Mouse (Mus musculus): Measurements from ENCODE around the gene Calm5. TPM values are rescaled to one million over a fixed set of nuclear protein-coding genes. Genes with fewer than 3 reads are reported as not detected.
"Not testable (repeated sequence)": the region's sequence is repeated elsewhere in the genome, so short reads cannot be mapped to it uniquely, and the experiment has no call there.

Calm5 gene
- total RNA-seq, 1 experiment from 2014 or later, result not detected

- ATAC-seq (replicated peaks; ENCODE audit: low read depth, poor library complexity, severe bottlenecking), result peak; percentile 19; the same call in 1 of the 2 replicates
Measured at GRCm38 (mm10) chr13:3862922-3863580, 9.1 kb downstream of the Calm5 start.

GRCm38 (mm10) chr13:3865648-3866354 lies 11.8 kb downstream of the Calm5 start:
- peak; percentile 17 for ATAC-seq (replicated peaks; ENCODE audit: low read depth, poor library complexity, severe bottlenecking)

- peak; percentile 34 for ATAC-seq (replicated peaks; ENCODE audit: low read depth, poor library complexity, severe bottlenecking)
Measured at GRCm38 (mm10) chr13:3866355-3867052, 12.5 kb downstream of the Calm5 start.

- peak; percentile 57 for ATAC-seq (replicated peaks; ENCODE audit: low read depth, poor library complexity, severe bottlenecking)
Measured at GRCm38 (mm10) chr13:3867158-3867557, 13.2 kb downstream of the Calm5 start.

- no peak for ATAC-seq (replicated peaks; ENCODE audit: low read depth, poor library complexity, severe bottlenecking)
Measured at GRCm38 (mm10) chr13:3869901-3870300, 15.9 kb downstream of the Calm5 start.

GRCm38 (mm10) chr13:3872832-3873231 lies 18.9 kb downstream of the Calm5 start:
- ATAC-seq (replicated peaks; ENCODE audit: low read depth, poor library complexity, severe bottlenecking), result no peak

- ATAC-seq (replicated peaks; ENCODE audit: low read depth, poor library complexity, severe bottlenecking), result no peak
Measured at GRCm38 (mm10) chr13:3876448-3876847, 22.5 kb downstream of the Calm5 start.

GRCm38 (mm10) chr13:3877185-3877584 lies 23.2 kb downstream of the Calm5 start:
- no peak for ATAC-seq (replicated peaks; ENCODE audit: low read depth, poor library complexity, severe bottlenecking)

- ATAC-seq (replicated peaks; ENCODE audit: low read depth, poor library complexity, severe bottlenecking), result no peak
Measured at GRCm38 (mm10) chr13:3877679-3878220, 23.8 kb downstream of the Calm5 start.

GRCm38 (mm10) chr13:3886663-3887062 lies 32.7 kb downstream of the Calm5 start:
- ATAC-seq (replicated peaks; ENCODE audit: low read depth, poor library complexity, severe bottlenecking), result no peak

- ATAC-seq (replicated peaks; ENCODE audit: low read depth, poor library complexity, severe bottlenecking), result no peak
Measured at GRCm38 (mm10) chr13:3889111-3889510, 35.1 kb downstream of the Calm5 start.

- no peak for ATAC-seq (replicated peaks; ENCODE audit: low read depth, poor library complexity, severe bottlenecking)
Measured at GRCm38 (mm10) chr13:3890061-3890460, 36.1 kb downstream of the Calm5 start.

GRCm38 (mm10) chr13:3891479-3892087 lies 37.6 kb downstream of the Calm5 start:
- no peak for ATAC-seq (replicated peaks; ENCODE audit: low read depth, poor library complexity, severe bottlenecking)

GRCm38 (mm10) chr13:3892601-3893000 lies 38.6 kb downstream of the Calm5 start:
- ATAC-seq (replicated peaks; ENCODE audit: low read depth, poor library complexity, severe bottlenecking), result no peak

GRCm38 (mm10) chr13:3893126-3893734 lies 39.3 kb downstream of the Calm5 start:
- ATAC-seq (replicated peaks; ENCODE audit: low read depth, poor library complexity, severe bottlenecking), result peak; percentile 93

- ATAC-seq (replicated peaks; ENCODE audit: low read depth, poor library complexity, severe bottlenecking), result no peak
Measured at GRCm38 (mm10) chr13:3894549-3894948, 40.6 kb downstream of the Calm5 start.

GRCm38 (mm10) chr13:3895397-3895980 lies 41.5 kb downstream of the Calm5 start:
- ATAC-seq (replicated peaks; ENCODE audit: low read depth, poor library complexity, severe bottlenecking), result no peak

- ATAC-seq (replicated peaks; ENCODE audit: low read depth, poor library complexity, severe bottlenecking), result no peak
Measured at GRCm38 (mm10) chr13:3896032-3896431, 42.1 kb downstream of the Calm5 start.

- peak; percentile 61 for ATAC-seq (replicated peaks; ENCODE audit: low read depth, poor library complexity, severe bottlenecking)
Measured at GRCm38 (mm10) chr13:3896913-3897312, 42.9 kb downstream of the Calm5 start.

GRCm38 (mm10) chr13:3898202-3898601 lies 44.2 kb downstream of the Calm5 start:
- ATAC-seq (replicated peaks; ENCODE audit: low read depth, poor library complexity, severe bottlenecking), result not testable (repeated sequence)

Data from common myeloid progenitor, adult 5-6 weeks (primary cell).